Mouse (Mus musculus) stomach, embryonic 14.5 days (tissue): Measurements from ENCODE around the gene Usp54. TPM values are rescaled to one million over a fixed set of nuclear protein-coding genes. Genes with fewer than 3 reads are reported as not detected.

ENCODE experiments used
- ATAC-seq: fragments of 200-750 bp; cut with Nextera tagmentation; 2 replicates; pipeline ENCODE4 v1.8.0; 2017; ENCODE audit warnings: low read depth, moderate TSS enrichment; ENCODE audit not compliant: insufficient number of reproducible peaks, insufficient read depth, low FRiP score
- H3K27ac ChIP-seq: fragments of 300-500 bp; sonication (generic); 2 replicates; pipeline ENCODE4 v1.5.1; 2014; ENCODE audit warnings: mild to moderate bottlenecking, low read length, moderate library complexity, mixed read lengths
- H3K27me3 ChIP-seq: fragments of 300-500 bp; sonication (generic); 2 replicates; pipeline ENCODE4 v1.6.1; 2014; ENCODE audit warnings: low read length, control low read depth, mixed read lengths; ENCODE audit not compliant: control insufficient read depth, insufficient read depth
- H3K36me3 ChIP-seq: fragments of 300-500 bp; sonication (generic); 2 replicates; pipeline ENCODE4 v1.6.1; 2014; ENCODE audit warnings: mild to moderate bottlenecking, control low read depth, low read length, moderate library complexity, mixed read lengths; ENCODE audit not compliant: control insufficient read depth, insufficient read depth
- H3K4me1 ChIP-seq: fragments of 300-500 bp; sonication (generic); 2 replicates; pipeline ENCODE4 v1.6.1; 2014; ENCODE audit warnings: low read length, control low read depth, mixed read lengths; ENCODE audit not compliant: control insufficient read depth, insufficient read depth
- H3K4me2 ChIP-seq: fragments of 300-500 bp; sonication (generic); replicated peaks from 2 replicates; pipeline ENCODE4 v1.6.1; 2014; ENCODE audit warnings: low read depth, low read length, control low read depth
- H3K4me3 ChIP-seq: fragments of 300-500 bp; sonication (generic); 2 replicates; pipeline ENCODE4 v1.5.1; 2014; ENCODE audit warnings: low read depth, low read length, control low read depth
- H3K9ac ChIP-seq: fragments of 300-500 bp; sonication (generic); replicated peaks from 2 replicates; pipeline ENCODE4 v1.6.1; 2014; ENCODE audit warnings: low read depth, mild to moderate bottlenecking, control low read depth, low read length, moderate library complexity, mixed read lengths
- H3K9me3 ChIP-seq: fragments of 300-500 bp; sonication (generic); 2 replicates; pipeline ENCODE4 v1.6.1; 2016; ENCODE audit warnings: low read depth, low read length, control low read depth; ENCODE audit not compliant: control insufficient read depth
- WGBS: fragments of 180-500 bp; shearing (Covaris S2); extraction: QIAGEN DNeasy Blood & Tissue Kit; methylation state at CpG from one replicate; pipeline ENCODE4 v1.1.7; 2014; 5-methylcytosine and 5-hydroxymethylcytosine counted together
- polyA plus RNA-seq: library from polyadenylated mRNA; unstranded; fragments of >200 nt; fragmentation: Nextera tagmentation; extraction: Ambion mirVana; gene quantifications from 2 replicates; pipeline ENCODE4 v1.2.1, GENCODE M21; 2014

Gene Usp54
- polyA plus RNA-seq, 1 experiment from 2014 or later = 8.4 TPM

GRCm38 (mm10) chr14:20672990-20673389 lies 32.1 kb upstream of the Usp54 start:
- WGBS = 94% methylated on average over 2 of the region's 2 CpGs
- Histone ChIP-seq H3K9me3 (no peaks in the 10 kb centered on the region), H3K4me2 (peak overlapping the region; percentile 64; the same call in 1 of the 2 replicates), H3K27ac (no peak overlapping the region), H3K27me3 (no peaks in the 10 kb centered on the region), H3K4me3 (no peak overlapping the region), H3K9ac (no peak overlapping the region), H3K4me1 (peaks cover 8% of the 10 kb centered on the region; the same call in 1 of the 2 replicates), H3K36me3 (peaks cover 17% of the 10 kb centered on the region)
- no peak for ATAC-seq

GRCm38 (mm10) chr14:20668154-20668810 lies 27.4 kb upstream of the Usp54 start, which contains the start of gene Synpo2l:
TSS of gene Synpo2l (minus strand) at chr14:20668354.
- Histone ChIP-seq H3K27ac (no peak within 1 kb of the TSS), H3K9me3 (no peaks in the 10 kb centered on the region), H3K36me3 (no peaks in the 10 kb centered on the region), H3K4me3 (no peak within 1 kb of the TSS), H3K9ac (no peak within 1 kb of the TSS), H3K4me2 (no peak within 1 kb of the TSS), H3K4me1 (no peaks in the 10 kb centered on the region), H3K27me3 (no peaks in the 10 kb centered on the region)
- WGBS = 78% methylated on average over 8 of the region's 8 CpGs
- no peak for ATAC-seq

GRCm38 (mm10) chr14:20667469-20667868 lies 26.6 kb upstream of the Usp54 start:
- H3K9ac ChIP-seq = no peak overlapping the region
- H3K4me3 ChIP-seq = no peak overlapping the region
- 0 out of 2 replicates have a peak, but pooled peaks have one; percentile 28 for ATAC-seq
- H3K4me1 ChIP-seq = no peaks in the 10 kb centered on the region
- no peak overlapping the region for H3K27ac ChIP-seq
- 76% methylated on average over 1 of the region's 1 CpGs for WGBS
- H3K27me3 ChIP-seq = no peaks in the 10 kb centered on the region
- no peaks in the 10 kb centered on the region for H3K9me3 ChIP-seq
- H3K36me3 ChIP-seq = no peaks in the 10 kb centered on the region
- no peak overlapping the region for H3K4me2 ChIP-seq

GRCm38 (mm10) chr14:20664436-20664835 lies 23.6 kb upstream of the Usp54 start:
- Histone ChIP-seq H3K27me3 (no peaks in the 10 kb centered on the region), H3K9me3 (no peaks in the 10 kb centered on the region), H3K4me2 (no peak overlapping the region), H3K9ac (no peak overlapping the region), H3K27ac (no peak overlapping the region), H3K4me3 (no peak overlapping the region), H3K4me1 (0 out of 2 replicates have a peak, but pooled peaks cover 8% of the 10 kb centered on the region), H3K36me3 (no peaks in the 10 kb centered on the region)
- ATAC-seq = no peak
- WGBS = 57% methylated on average over 3 of the region's 3 CpGs

- 49% methylated on average over 2 of the region's 2 CpGs for WGBS
Observed at GRCm38 (mm10) chr14:20663601-20664000, 22.7 kb upstream of the Usp54 start.

GRCm38 (mm10) chr14:20662740-20663139 lies 21.9 kb upstream of the Usp54 start:
- Histone ChIP-seq H3K9ac (no peak overlapping the region), H3K27me3 (no peaks in the 10 kb centered on the region), H3K4me3 (no peak overlapping the region), H3K27ac (no peak overlapping the region), H3K9me3 (no peaks in the 10 kb centered on the region), H3K4me1 (0 out of 2 replicates have a peak, but pooled peaks cover 8% of the 10 kb centered on the region), H3K4me2 (0 out of 2 replicates have a peak overlapping the region, but pooled peaks have one; percentile 90), H3K36me3 (no peaks in the 10 kb centered on the region)
- WGBS = 84% methylated on average over 3 of the region's 3 CpGs
- ATAC-seq = no peak

More at GRCm38 (mm10) chr14:20663601-20664000, 22.7 kb upstream of the Usp54 start:
- ATAC-seq = no peak
- H3K36me3 ChIP-seq = no peaks in the 10 kb centered on the region
- no peak overlapping the region for H3K4me2 ChIP-seq
- H3K9me3 ChIP-seq = no peaks in the 10 kb centered on the region
- no peaks in the 10 kb centered on the region for H3K27me3 ChIP-seq
- H3K4me1 ChIP-seq = 0 out of 2 replicates have a peak, but pooled peaks cover 8% of the 10 kb centered on the region
- H3K27ac ChIP-seq = no peak overlapping the region
- no peak overlapping the region for H3K4me3 ChIP-seq
- no peak overlapping the region for H3K9ac ChIP-seq

- peak; percentile 31 for ATAC-seq
- 10% methylated on average over 19 of the region's 19 CpGs for WGBS
- H3K27me3 ChIP-seq = no peaks in the 10 kb centered on the region
- H3K4me2 ChIP-seq = peak overlapping the region; percentile 90
- no peaks in the 10 kb centered on the region for H3K9me3 ChIP-seq
- H3K36me3 ChIP-seq = no peaks in the 10 kb centered on the region
- H3K4me3 ChIP-seq = peak overlapping the region; percentile 68
- peak overlapping the region; percentile 69 for H3K9ac ChIP-seq
- H3K4me1 ChIP-seq = 0 out of 2 replicates have a peak, but pooled peaks cover 8% of the 10 kb centered on the region
- peak overlapping the region; percentile 94 for H3K27ac ChIP-seq
Observed at GRCm38 (mm10) chr14:20661661-20662331, 20.9 kb upstream of the Usp54 start.

GRCm38 (mm10) chr14:20660827-20661660 lies 20.2 kb upstream of the Usp54 start:
- peak overlapping the region; percentile 69 for H3K9ac ChIP-seq
- peak; percentile 84 for ATAC-seq
- H3K9me3 ChIP-seq = no peaks in the 10 kb centered on the region
- H3K27me3 ChIP-seq = no peaks in the 10 kb centered on the region
- H3K4me1 ChIP-seq = 0 out of 2 replicates have a peak, but pooled peaks cover 8% of the 10 kb centered on the region
- peak overlapping the region; percentile 90 for H3K4me2 ChIP-seq
- 1% methylated on average over 52 of the region's 52 CpGs for WGBS
- H3K27ac ChIP-seq = peak overlapping the region; percentile 94
- H3K36me3 ChIP-seq = no peaks in the 10 kb centered on the region
- peak overlapping the region; percentile 68 for H3K4me3 ChIP-seq
